Mouse (Mus musculus): ENCODE data around the gene Pi4kb. TPM values are rescaled to one million over a fixed set of nuclear protein-coding genes. Genes with fewer than 3 reads are reported as not detected.

Pi4kb gene
- total and polyA plus RNA-seq, 3 experiments: 24.0 to 39.2 (median 30.7) TPM

GRCm38 (mm10) chr3:94987578-94987977, 13.0 kb downstream of the Pi4kb start:
- no peak for TF ChIP-seq CHD1 (IDR thresholded peaks at IDR 0.05; ENCODE audit: low read depth, low read length)
- no peak for TF ChIP-seq E2F4 (IDR thresholded peaks at IDR 0.05; ENCODE audit: insufficient replicate concordance, low read depth, low read length)
- TF ChIP-seq CTCF (conservative IDR thresholded peaks at IDR 0.05 in 1 of 2, IDR thresholded peaks at IDR 0.05 in 1 of 2; ENCODE audit: low read depth in 2 of 2, low read length in 2 of 2): no peak
- no peak for TF ChIP-seq JUND (conservative IDR thresholded peaks at IDR 0.05; ENCODE audit: low read depth, low read length)
- no peak for TF ChIP-seq KAT2A (IDR thresholded peaks at IDR 0.05; ENCODE audit: insufficient replicate concordance, low read length)
- TF ChIP-seq TBP (conservative IDR thresholded peaks at IDR 0.05; ENCODE audit: low read depth, low read length): no peak
- TF ChIP-seq NELFE (IDR thresholded peaks at IDR 0.05; ENCODE audit: low read depth, low read length): no peak
- no peak for TF ChIP-seq TCF12 (IDR thresholded peaks at IDR 0.05; ENCODE audit: low read depth, low read length)
- TF ChIP-seq BHLHE40 (IDR thresholded peaks at IDR 0.05; ENCODE audit: low read depth, low read length): no peak
- dilution Hi-C loops (cut with MboI; ENCODE audit: extremely low pct_ligation_motif_present, extremely low pct_unique_long_range_greater_than_20kb, low sequenced_read_pairs): no loop called here
- Histone ChIP-seq H3K36me3 (replicated peaks in 1 of 2; ENCODE audit: control insufficient read depth in 1 of 2, insufficient read depth in 1 of 2, low read length in 1 of 2) (peaks cover 34 to 94% of the 10 kb centered on the region in 2 experiments), H3K9ac (ENCODE audit: insufficient read depth, low read depth) (no peak overlapping the region), H3K4me3 (replicated peaks in 1 of 3; ENCODE audit: low read depth in 2 of 3, low read length in 2 of 3, poor library complexity in 1 of 3) (no peak overlapping the region), H3K27ac (ENCODE audit: insufficient read depth, low read depth) (no peak overlapping the region), H3K79me2 (replicated peaks; ENCODE audit: control insufficient read depth, extremely low read depth, insufficient read depth, poor library complexity, severe bottlenecking) (no peaks in the 10 kb centered on the region; the same call in 1 of the 2 replicates), H3K27me3 (replicated peaks) (no peaks in the 10 kb centered on the region), H3K9me3 (replicated peaks; ENCODE audit: low read length) (no peaks in the 10 kb centered on the region), H3K4me1 (ENCODE audit: control insufficient read depth in 1 of 2, insufficient read depth in 2 of 2) (no peaks in the 10 kb centered on the region), H3K4me2 (ENCODE audit: insufficient read depth, low read depth, poor library complexity, severe bottlenecking) (no peak overlapping the region)
- in situ Hi-C loops (cut with MboI; ENCODE audit: low pct_ligation_motif_present, low pct_unique_long_range_greater_than_20kb, low sequenced_read_pairs): no loop called here
- no peak for DNase-seq (ENCODE audit: extremely low read depth)

DNA sequence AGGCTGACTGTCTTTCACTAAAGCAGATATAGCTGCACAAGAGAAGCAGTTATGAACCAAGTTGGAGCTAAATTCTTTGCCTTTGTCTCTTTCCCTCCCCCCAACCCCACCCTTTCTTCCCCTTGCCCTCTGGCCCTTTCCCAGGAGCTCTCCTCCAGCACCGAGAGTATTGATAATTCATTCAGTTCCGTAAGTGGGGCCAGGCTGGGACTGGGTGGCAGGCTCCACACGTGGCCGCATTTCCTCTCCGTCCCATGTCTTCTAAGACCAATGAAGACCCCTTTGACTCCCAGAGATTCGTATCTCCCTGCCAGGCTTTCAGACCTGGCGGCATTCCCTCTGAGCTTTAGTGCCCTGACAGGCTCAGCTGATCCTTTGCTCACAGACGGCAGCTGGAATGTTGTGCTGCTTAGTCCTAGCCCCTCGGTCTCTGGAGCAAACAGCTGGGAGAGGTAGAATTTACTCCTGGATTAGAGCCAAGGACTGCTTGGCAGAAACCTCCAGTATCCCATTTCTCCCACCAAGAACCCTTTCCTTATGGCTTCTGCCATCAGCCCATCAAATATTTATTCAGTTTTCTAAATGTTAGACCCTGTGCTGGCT, 14.7 kb downstream of the Pi4kb start:
- Histone ChIP-seq H3K9me3 (replicated peaks; ENCODE audit: low read length) (no peaks in the 10 kb centered on the region), H3K27me3 (replicated peaks) (no peaks in the 10 kb centered on the region), H3K9ac (ENCODE audit: insufficient read depth, low read depth) (no peak overlapping the region), H3K4me1 (ENCODE audit: control insufficient read depth in 1 of 2, insufficient read depth in 2 of 2) (no peaks in the 10 kb centered on the region), H3K4me2 (ENCODE audit: insufficient read depth, low read depth, poor library complexity, severe bottlenecking) (no peak overlapping the region), H3K27ac (ENCODE audit: insufficient read depth, low read depth) (no peak overlapping the region), H3K36me3 (replicated peaks in 1 of 2; ENCODE audit: control insufficient read depth in 1 of 2, insufficient read depth in 1 of 2, low read length in 1 of 2) (peaks cover 37 to 95% of the 10 kb centered on the region in 2 experiments), H3K79me2 (replicated peaks; ENCODE audit: control insufficient read depth, extremely low read depth, insufficient read depth, poor library complexity, severe bottlenecking) (no peaks in the 10 kb centered on the region; the same call in 1 of the 2 replicates), H3K4me3 (replicated peaks in 1 of 3; ENCODE audit: low read depth in 2 of 3, low read length in 2 of 3, poor library complexity in 1 of 3) (no peak overlapping the region)
- no peak for DNase-seq (ENCODE audit: extremely low read depth)
- TF ChIP-seq ETS1 (conservative IDR thresholded peaks at IDR 0.05; ENCODE audit: low read depth, low read length) (no peak), HCFC1 (IDR thresholded peaks at IDR 0.05; ENCODE audit: low read depth, low read length) (no peak), MAZ (IDR thresholded peaks at IDR 0.05; ENCODE audit: low read depth, low read length) (no peak), RAD21 (IDR thresholded peaks at IDR 0.05; ENCODE audit: low read depth, low read length) (no peak), TCF12 (IDR thresholded peaks at IDR 0.05; ENCODE audit: low read depth, low read length) (no peak), MYC (IDR thresholded peaks at IDR 0.05; ENCODE audit: low read depth, low read length) (no peak), E2F4 (IDR thresholded peaks at IDR 0.05; ENCODE audit: insufficient replicate concordance, low read depth, low read length) (no peak), MEF2A (IDR thresholded peaks at IDR 0.05; ENCODE audit: borderline replicate concordance, low read depth, low read length) (no peak), USF2 (conservative IDR thresholded peaks at IDR 0.05; ENCODE audit: low read depth, low read length) (no peak), MAX (IDR thresholded peaks at IDR 0.05; ENCODE audit: low read length) (no peak)
- in situ Hi-C loops (cut with MboI; ENCODE audit: low pct_ligation_motif_present, low pct_unique_long_range_greater_than_20kb, low sequenced_read_pairs): no loop called here
- dilution Hi-C loops (cut with MboI; ENCODE audit: extremely low pct_ligation_motif_present, extremely low pct_unique_long_range_greater_than_20kb, low sequenced_read_pairs): no loop called here

Measured in CH12.LX (cell line).